Mouse (Mus musculus) kidney, adult 2 months (tissue): ENCODE measurements at regions not wholly inside any gene's neighbourhood (a gene's known extent, or its start where the extent isn't known, plus 50 kb on each side); places are given as distances from the start of the nearest gene placed in this dataset.

ENCODE experiments used
- DNase-seq: peaks from one replicate; pipeline ENCODE4 v3.0.0; 2021
- H3K27ac ChIP-seq: fragments of 200-500 bp; 2 replicates; pipeline ENCODE4 v1.5.1; 2012; ENCODE audit warnings: low read depth, low read length, control low read depth, inconsistent platforms; ENCODE audit not compliant: insufficient read depth
- H3K27me3 ChIP-seq: fragments of 200-500 bp; replicated peaks from 2 replicates; pipeline ENCODE4 v1.6.1; 2012; ENCODE audit warnings: mild to moderate bottlenecking, moderate library complexity, low read length, inconsistent platforms; ENCODE audit not compliant: control insufficient read depth, insufficient read depth
- H3K36me3 ChIP-seq: fragments of 200-500 bp; 2 replicates; pipeline ENCODE4 v1.6.1; 2012; ENCODE audit warnings: mild to moderate bottlenecking, moderate library complexity, low read length, inconsistent platforms; ENCODE audit not compliant: control insufficient read depth, insufficient read depth
- H3K4me1 ChIP-seq: fragments of 200-500 bp; 2 replicates; pipeline ENCODE4 v1.6.1; 2011; ENCODE audit warnings: low read length; ENCODE audit not compliant: control insufficient read depth, insufficient read depth
- H3K4me3 ChIP-seq: fragments of 200-500 bp; 2 replicates; pipeline ENCODE4 v1.5.1; 2011; ENCODE audit warnings: mild to moderate bottlenecking, low read depth, low read length, control low read depth; ENCODE audit not compliant: insufficient read depth
- CTCF ChIP-seq: fragments of 200-500 bp; conservative IDR thresholded peaks from 2 replicates; pipeline ENCODE4 v1.5.1; 2011; ENCODE audit warnings: low read depth, mild to moderate bottlenecking, control low read depth, low read length, moderate library complexity, mixed read lengths; ENCODE audit not compliant: insufficient read depth, insufficient read length
- POLR2A ChIP-seq: fragments of 200-500 bp; IDR thresholded peaks from one replicate; pipeline ENCODE4 v1.6.1; 2011; ENCODE audit warnings: low read depth, low read length, control low read depth
- WGBS: fragments of 180-500 bp; shearing (Covaris S2); methylation state at CpG from one replicate; pipeline ENCODE4 v1.1.7; 2018; 5-methylcytosine and 5-hydroxymethylcytosine counted together

GRCm38 (mm10) chr11:32136066-32136465 is 64.0 kb downstream of the Il9r start:
- DNase-seq: no peak
- no peak overlapping the region for H3K4me3 ChIP-seq
- no peaks in the 10 kb centered on the region for H3K27me3 ChIP-seq
- H3K27ac ChIP-seq: no peak overlapping the region
- TF ChIP-seq CTCF: no peak
- TF ChIP-seq POLR2A: no peak
- WGBS: 78% methylated on average over 5 of the region's 5 CpGs
- 0 out of 2 replicates have a peak, but pooled peaks cover 6% of the 10 kb centered on the region for H3K4me1 ChIP-seq
- no peaks in the 10 kb centered on the region for H3K36me3 ChIP-seq

- WGBS: 72% methylated on average over 7 of the region's 7 CpGs
- no peaks in the 10 kb centered on the region for H3K36me3 ChIP-seq
- no peaks in the 10 kb centered on the region for H3K27me3 ChIP-seq
- H3K4me3 ChIP-seq: no peak overlapping the region
- DNase-seq: no peak
- TF ChIP-seq POLR2A: no peak
- no peak for TF ChIP-seq CTCF
- 0 out of 2 replicates have a peak, but pooled peaks cover 6% of the 10 kb centered on the region for H3K4me1 ChIP-seq
- H3K27ac ChIP-seq: no peak overlapping the region
Observed at GRCm38 (mm10) chr11:32133996-32134395, 66.1 kb downstream of the Il9r start.

- Histone ChIP-seq H3K4me1 (no peaks in the 10 kb centered on the region), H3K27ac (no peak overlapping the region), H3K27me3 (no peaks in the 10 kb centered on the region), H3K36me3 (no peaks in the 10 kb centered on the region), H3K4me3 (no peak overlapping the region)
- no peak for TF ChIP-seq CTCF
- TF ChIP-seq POLR2A: no peak
- WGBS: 88% methylated on average over 3 of the region's 3 CpGs
- DNase-seq: peak; percentile 22
Observed at GRCm38 (mm10) chr11:32132008-32132615, 68.0 kb downstream of the Il9r start.

GRCm38 (mm10) chr11:32128551-32128950 is 71.5 kb downstream of the Il9r start:
- Histone ChIP-seq H3K27me3 (no peaks in the 10 kb centered on the region), H3K36me3 (no peaks in the 10 kb centered on the region), H3K4me3 (no peak overlapping the region), H3K4me1 (no peaks in the 10 kb centered on the region), H3K27ac (no peak overlapping the region)
- no peak for DNase-seq
- 72% methylated on average over 7 of the region's 7 CpGs for WGBS
- TF ChIP-seq CTCF (no peak), POLR2A (no peak)

- H3K36me3 ChIP-seq: no peaks in the 10 kb centered on the region
- H3K4me1 ChIP-seq: no peaks in the 10 kb centered on the region
- WGBS: 73% methylated on average over 3 of the region's 3 CpGs
- no peak overlapping the region for H3K27ac ChIP-seq
- TF ChIP-seq CTCF (no peak), POLR2A (no peak)
- H3K27me3 ChIP-seq: no peaks in the 10 kb centered on the region
- no peak overlapping the region for H3K4me3 ChIP-seq
- no peak for DNase-seq
Observed at GRCm38 (mm10) chr11:32128018-32128417, 72.1 kb downstream of the Il9r start.

GRCm38 (mm10) chr11:32127401-32127817 is 72.7 kb downstream of the Il9r start:
- no peaks in the 10 kb centered on the region for H3K36me3 ChIP-seq
- H3K4me1 ChIP-seq: no peaks in the 10 kb centered on the region
- TF ChIP-seq CTCF (no peak), POLR2A (no peak)
- no peak for DNase-seq
- 69% methylated on average over 7 of the region's 7 CpGs for WGBS
- no peaks in the 10 kb centered on the region for H3K27me3 ChIP-seq
- no peak overlapping the region for H3K27ac ChIP-seq
- no peak overlapping the region for H3K4me3 ChIP-seq

GRCm38 (mm10) chr11:32126786-32127185 is 73.3 kb downstream of the Il9r start:
- Histone ChIP-seq H3K4me1 (no peaks in the 10 kb centered on the region), H3K36me3 (no peaks in the 10 kb centered on the region), H3K4me3 (no peak overlapping the region), H3K27ac (no peak overlapping the region), H3K27me3 (no peaks in the 10 kb centered on the region)
- no peak for DNase-seq
- 82% methylated on average over 1 of the region's 1 CpGs for WGBS
- TF ChIP-seq CTCF (no peak), POLR2A (no peak)
